Mouse (Mus musculus): Measurements from ENCODE around the gene Rpn1.

- TF ChIP-seq CTCF (IDR thresholded peaks at IDR 0.05; ENCODE audit: borderline replicate concordance, insufficient read depth, low read depth, low read length) (no peak), POLR2A (IDR thresholded peaks at IDR 0.05; ENCODE audit: borderline replicate concordance, insufficient read depth, low read length) (no peak)
These were observed 610 bp upstream of the Rpn1 start for GRCm38 (mm10) chr6:88083672-88084071.
